Mouse (Mus musculus): ENCODE measurements around the gene Gm20388. TPM values are rescaled to one million over a fixed set of nuclear protein-coding genes. Genes with fewer than 3 reads are reported as not detected.
A peak's percentile ranks its signal among the peaks of the same experiment; 100 is the strongest.

The Gm20388 gene
- polyA plus RNA-seq, 1 experiment from 2014 or later: 5.5 TPM

GRCm38 (mm10) chr8:121877828-121878480 lies 1967.3 kb downstream of the Gm20388 start:
- Histone ChIP-seq H3K27ac (no peak overlapping the region), H3K36me3 (replicated peaks) (peaks cover 33% of the 10 kb centered on the region), H3K4me3 (no peak overlapping the region), H3K27me3 (ENCODE audit: poor library complexity, severe bottlenecking) (no peaks in the 10 kb centered on the region), H3K9me3 (no peaks in the 10 kb centered on the region), H3K4me1 (no peaks in the 10 kb centered on the region; the same call in 1 of the 2 replicates)
- no peak for DNase-seq (ENCODE audit: extremely low spot score, low spot score)
- WGBS: 92% methylated on average over 7 of the region's 7 CpGs

GRCm38 (mm10) chr8:121879712-121880111 lies 1969.1 kb downstream of the Gm20388 start:
- Histone ChIP-seq H3K27me3 (ENCODE audit: poor library complexity, severe bottlenecking) (no peaks in the 10 kb centered on the region), H3K27ac (no peak overlapping the region), H3K4me1 (no peaks in the 10 kb centered on the region; the same call in 1 of the 2 replicates), H3K9me3 (no peaks in the 10 kb centered on the region), H3K4me3 (no peak overlapping the region), H3K36me3 (replicated peaks) (peaks cover 51% of the 10 kb centered on the region)
- WGBS: 80% methylated on average over 3 of the region's 3 CpGs
- DNase-seq (ENCODE audit: extremely low spot score, low spot score): no peak

GRCm38 (mm10) chr8:121880818-121881217 lies 1970.2 kb downstream of the Gm20388 start:
- Histone ChIP-seq H3K4me3 (no peak overlapping the region), H3K27ac (no peak overlapping the region), H3K9me3 (no peaks in the 10 kb centered on the region), H3K4me1 (no peaks in the 10 kb centered on the region; the same call in 1 of the 2 replicates), H3K27me3 (ENCODE audit: poor library complexity, severe bottlenecking) (no peaks in the 10 kb centered on the region), H3K36me3 (replicated peaks) (peaks cover 62% of the 10 kb centered on the region)
- 92% methylated on average over 1 of the region's 1 CpGs for WGBS
- no peak for DNase-seq (ENCODE audit: extremely low spot score, low spot score)

- peaks cover 73% of the 10 kb centered on the region for H3K36me3 ChIP-seq (replicated peaks)
- H3K27me3 ChIP-seq (ENCODE audit: poor library complexity, severe bottlenecking): no peaks in the 10 kb centered on the region
- 88% methylated on average over 5 of the region's 5 CpGs for WGBS
- no peak overlapping the region for H3K4me3 ChIP-seq
- no peak overlapping the region; the same call in 1 of the 2 replicates for H3K27ac ChIP-seq
- H3K4me1 ChIP-seq: no peaks in the 10 kb centered on the region
- no peaks in the 10 kb centered on the region for H3K9me3 ChIP-seq
- no peak for DNase-seq (ENCODE audit: extremely low spot score, low spot score)
Measured at GRCm38 (mm10) chr8:121881921-121882320, 1971.3 kb downstream of the Gm20388 start.

GRCm38 (mm10) chr8:121884181-121884580 lies 1973.5 kb downstream of the Gm20388 start:
- H3K4me1 ChIP-seq: no peaks in the 10 kb centered on the region
- H3K36me3 ChIP-seq (replicated peaks): peaks cover 86% of the 10 kb centered on the region
- 91% methylated on average over 3 of the region's 3 CpGs for WGBS

GRCm38 (mm10) chr8:121885001-121885400 lies 1974.4 kb downstream of the Gm20388 start:
- 94% methylated on average over 9 of the region's 9 CpGs for WGBS
- no peak overlapping the region for H3K4me3 ChIP-seq
- no peaks in the 10 kb centered on the region for H3K4me1 ChIP-seq
- H3K27me3 ChIP-seq (ENCODE audit: poor library complexity, severe bottlenecking): no peaks in the 10 kb centered on the region
- H3K27ac ChIP-seq: no peak overlapping the region
- no peak for DNase-seq (ENCODE audit: extremely low spot score, low spot score)
- peaks cover 82% of the 10 kb centered on the region for H3K36me3 ChIP-seq (replicated peaks)
- H3K9me3 ChIP-seq: no peaks in the 10 kb centered on the region

More at GRCm38 (mm10) chr8:121884181-121884580, 1973.5 kb downstream of the Gm20388 start:
- DNase-seq (ENCODE audit: extremely low spot score, low spot score): no peak
- Histone ChIP-seq H3K4me3 (no peak overlapping the region), H3K27ac (no peak overlapping the region), H3K9me3 (no peaks in the 10 kb centered on the region), H3K27me3 (ENCODE audit: poor library complexity, severe bottlenecking) (no peaks in the 10 kb centered on the region)

GRCm38 (mm10) chr8:121885433-121885832 lies 1974.8 kb downstream of the Gm20388 start:
- WGBS: 92% methylated on average over 6 of the region's 6 CpGs
- Histone ChIP-seq H3K4me1 (no peaks in the 10 kb centered on the region), H3K36me3 (replicated peaks) (peaks cover 79% of the 10 kb centered on the region), H3K27me3 (ENCODE audit: poor library complexity, severe bottlenecking) (no peaks in the 10 kb centered on the region), H3K9me3 (no peaks in the 10 kb centered on the region), H3K27ac (no peak overlapping the region), H3K4me3 (no peak overlapping the region)
- DNase-seq (ENCODE audit: extremely low spot score, low spot score): no peak

- no peaks in the 10 kb centered on the region for H3K9me3 ChIP-seq
- no peak overlapping the region for H3K4me3 ChIP-seq
- 78% methylated on average over 1 of the region's 1 CpGs for WGBS
- no peak for DNase-seq (ENCODE audit: extremely low spot score, low spot score)
- peaks cover 78% of the 10 kb centered on the region for H3K36me3 ChIP-seq (replicated peaks)
- H3K4me1 ChIP-seq: 0 out of 2 replicates have a peak, but pooled peaks cover 2% of the 10 kb centered on the region
- H3K27me3 ChIP-seq (ENCODE audit: poor library complexity, severe bottlenecking): no peaks in the 10 kb centered on the region
- H3K27ac ChIP-seq: no peak overlapping the region
Measured at GRCm38 (mm10) chr8:121887547-121887946, 1976.9 kb downstream of the Gm20388 start.

- no peak for DNase-seq (ENCODE audit: extremely low spot score, low spot score)
- 94% methylated on average over 1 of the region's 1 CpGs for WGBS
- Histone ChIP-seq H3K4me1 (0 out of 2 replicates have a peak, but pooled peaks cover 2% of the 10 kb centered on the region), H3K27ac (no peak overlapping the region), H3K27me3 (ENCODE audit: poor library complexity, severe bottlenecking) (no peaks in the 10 kb centered on the region), H3K4me3 (no peak overlapping the region), H3K9me3 (no peaks in the 10 kb centered on the region), H3K36me3 (replicated peaks) (peaks cover 76% of the 10 kb centered on the region)
Measured at GRCm38 (mm10) chr8:121889317-121889716, 1978.7 kb downstream of the Gm20388 start.

GRCm38 (mm10) chr8:121889810-121890785 lies 1979.5 kb downstream of the Gm20388 start:
- 85% methylated on average over 15 of the region's 15 CpGs for WGBS
- Histone ChIP-seq H3K27me3 (ENCODE audit: poor library complexity, severe bottlenecking) (no peaks in the 10 kb centered on the region), H3K9me3 (no peaks in the 10 kb centered on the region), H3K36me3 (replicated peaks) (peaks cover 76% of the 10 kb centered on the region), H3K27ac (no peak overlapping the region), H3K4me3 (no peak overlapping the region), H3K4me1 (peaks cover 5% of the 10 kb centered on the region; the same call in 1 of the 2 replicates)
- no peak for DNase-seq (ENCODE audit: extremely low spot score, low spot score)

GRCm38 (mm10) chr8:121892875-121893274 lies 1982.2 kb downstream of the Gm20388 start:
- no peaks in the 10 kb centered on the region for H3K27me3 ChIP-seq (ENCODE audit: poor library complexity, severe bottlenecking)
- 92% methylated on average over 5 of the region's 5 CpGs for WGBS
- H3K27ac ChIP-seq: no peak overlapping the region
- H3K36me3 ChIP-seq (replicated peaks): peaks cover 61% of the 10 kb centered on the region
- H3K9me3 ChIP-seq: no peaks in the 10 kb centered on the region
- H3K4me3 ChIP-seq: no peak overlapping the region
- peaks cover 28% of the 10 kb centered on the region for H3K4me1 ChIP-seq
- no peak for DNase-seq (ENCODE audit: extremely low spot score, low spot score)

GRCm38 (mm10) chr8:121895910-121896309 lies 1985.3 kb downstream of the Gm20388 start:
- Histone ChIP-seq H3K27ac (peak overlapping the region; percentile 32; the same call in 1 of the 2 replicates), H3K4me3 (no peak overlapping the region), H3K9me3 (no peaks in the 10 kb centered on the region), H3K36me3 (replicated peaks) (peaks cover 53% of the 10 kb centered on the region), H3K27me3 (ENCODE audit: poor library complexity, severe bottlenecking) (no peaks in the 10 kb centered on the region), H3K4me1 (peaks cover 50% of the 10 kb centered on the region)
- WGBS: 86% methylated on average over 7 of the region's 7 CpGs
- no peak for DNase-seq (ENCODE audit: extremely low spot score, low spot score)
